Mouse (Mus musculus) skeletal muscle tissue, adult 2 months (tissue): ENCODE measurements around the gene 4933430I17Rik.

Source experiments
- DNase-seq: peaks from one replicate; pipeline ENCODE4 v3.0.0-alpha.2; 2012; ENCODE audit warnings: low read depth, low spot score

4933430I17Rik gene

DNA sequence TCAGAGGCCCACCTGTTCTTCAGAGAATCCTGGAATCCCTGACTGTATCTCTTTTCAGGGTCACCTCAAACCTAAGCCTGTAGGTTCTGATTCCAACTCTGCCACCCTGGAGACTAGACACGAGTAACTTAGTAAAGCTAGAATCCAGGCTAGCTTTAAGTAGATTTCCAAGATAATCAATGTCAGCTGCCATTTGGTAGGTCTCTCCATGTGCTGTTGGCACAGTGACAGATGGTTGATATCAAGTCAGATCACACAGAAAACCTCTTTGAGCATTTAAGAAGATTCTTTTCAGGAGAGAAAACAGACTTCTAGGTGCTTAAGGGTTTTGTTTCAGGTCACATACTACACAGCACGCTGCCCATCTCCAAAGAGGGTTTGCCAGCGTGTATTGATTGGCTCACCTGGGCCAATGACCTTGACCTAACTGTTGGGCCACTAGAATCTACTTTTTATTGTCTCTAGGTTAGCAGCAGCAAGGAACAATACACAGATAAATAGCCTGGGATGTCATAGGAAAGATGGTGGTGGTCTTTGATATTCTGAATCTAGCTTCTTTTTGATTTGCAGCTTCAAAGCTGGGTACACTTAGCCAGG is 21.7 kb upstream of the 4933430I17Rik start, which contains the start of gene Hdhd3:
Gene Hdhd3 (minus strand): TSS at position 94 of the 597 bp plus-strand sequence.
- no peak for DNase-seq

DNA sequence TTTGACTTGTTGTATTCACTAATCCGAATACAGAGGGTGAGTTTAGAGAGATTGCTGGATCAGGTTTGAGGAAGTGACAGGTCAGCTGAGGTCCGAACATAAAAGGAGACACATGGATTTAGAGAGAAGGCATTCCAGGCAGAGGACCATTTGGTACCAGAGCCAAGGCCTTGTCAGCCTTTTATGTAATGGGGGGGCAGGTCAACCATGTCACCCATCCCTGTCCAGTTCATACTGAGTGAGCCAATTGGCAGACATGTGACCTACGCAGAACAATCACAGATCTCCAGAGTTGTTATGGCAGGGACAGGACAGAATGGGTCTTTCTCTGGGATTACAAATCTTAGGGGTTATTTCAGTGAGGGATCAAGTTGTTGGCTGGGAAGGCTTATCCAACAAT is 19.2 kb upstream of the 4933430I17Rik start:
- no peak for DNase-seq

DNA sequence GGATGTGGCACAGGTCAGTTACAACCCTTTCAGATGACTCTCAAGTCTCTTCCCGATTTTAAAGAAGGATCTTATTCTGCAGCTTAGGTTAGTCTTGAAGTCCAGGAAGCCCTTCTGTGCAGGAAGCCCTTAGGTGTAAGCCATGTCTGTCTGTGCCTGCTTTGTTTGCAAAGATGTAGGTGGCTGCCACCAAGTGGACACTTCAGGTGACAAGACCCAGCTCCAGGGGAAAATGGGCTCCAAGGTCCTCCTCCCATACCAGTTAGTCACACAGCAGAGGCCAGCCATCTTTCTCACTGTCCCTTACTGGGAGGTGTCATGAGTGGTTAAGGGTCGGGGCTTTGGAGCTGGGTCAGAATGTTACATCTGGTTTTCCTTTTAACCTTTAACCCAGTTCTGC is 18.4 kb upstream of the 4933430I17Rik start:
- DNase-seq: no peak

DNA sequence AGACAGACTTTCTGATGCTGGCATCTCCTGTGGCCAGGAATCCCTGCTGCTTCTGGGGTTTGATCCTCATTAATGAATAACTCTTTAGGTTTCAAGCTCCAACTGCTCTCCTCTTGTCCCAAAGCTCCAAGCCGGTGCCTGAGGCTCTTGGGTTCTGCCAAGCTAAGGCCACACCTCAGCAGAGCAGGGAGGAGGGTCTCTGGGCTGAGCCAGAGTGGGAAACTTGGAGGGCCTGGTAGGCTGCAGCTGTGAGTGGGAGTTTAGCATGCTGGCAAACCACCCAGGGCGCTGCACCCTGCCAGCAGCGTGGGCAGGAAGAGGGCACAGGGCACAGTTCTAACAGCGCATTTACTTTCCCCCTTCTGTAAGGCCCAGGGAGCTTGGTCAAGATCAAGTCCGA is 16.3 kb upstream of the 4933430I17Rik start:
- no peak for DNase-seq

DNA sequence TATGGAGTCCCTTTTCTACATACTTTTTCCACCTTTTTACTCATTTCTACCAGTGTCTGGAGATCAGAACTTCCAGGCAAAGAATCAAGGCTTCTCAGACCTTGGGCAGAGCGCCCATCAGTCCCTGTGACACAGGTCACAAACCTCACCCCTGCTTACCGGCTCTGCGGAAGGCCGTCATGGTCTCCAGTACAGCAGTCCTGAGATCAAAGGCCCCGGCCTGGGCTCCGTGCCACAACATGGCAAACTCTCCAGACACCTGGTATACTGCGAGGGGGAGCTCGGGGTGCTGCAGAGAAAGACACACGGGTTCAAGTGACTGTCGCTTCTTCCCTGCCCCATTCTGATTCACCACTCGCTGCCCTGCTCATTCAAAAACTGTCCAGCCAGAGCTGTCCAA is 15.2 kb upstream of the 4933430I17Rik start:
- DNase-seq: no peak

DNA sequence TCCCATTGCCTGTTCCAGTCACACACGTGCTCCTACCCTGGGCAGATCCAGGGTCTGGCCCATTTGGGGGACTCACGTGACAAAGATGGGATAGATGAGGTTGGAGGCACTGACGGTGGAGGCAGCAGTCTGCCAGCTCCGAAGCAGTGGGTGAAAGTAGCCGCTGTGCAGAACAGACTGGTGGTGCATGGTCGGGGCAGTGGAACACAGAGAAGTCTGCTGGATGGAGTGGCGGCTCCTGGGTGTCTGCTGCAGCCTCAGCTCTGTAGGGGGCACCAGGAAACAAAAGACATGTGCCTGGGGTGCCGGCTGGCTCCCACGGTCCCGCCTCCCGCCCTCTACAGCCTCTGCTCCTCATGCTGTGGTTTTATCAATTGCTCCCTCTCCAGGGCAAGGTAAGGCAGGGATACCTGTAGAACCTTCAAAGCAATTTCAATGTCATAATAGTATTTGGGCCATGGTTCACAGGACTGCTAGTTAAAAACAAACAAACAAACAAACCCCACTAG is 11.1 kb upstream of the 4933430I17Rik start:
- no peak for DNase-seq

DNA sequence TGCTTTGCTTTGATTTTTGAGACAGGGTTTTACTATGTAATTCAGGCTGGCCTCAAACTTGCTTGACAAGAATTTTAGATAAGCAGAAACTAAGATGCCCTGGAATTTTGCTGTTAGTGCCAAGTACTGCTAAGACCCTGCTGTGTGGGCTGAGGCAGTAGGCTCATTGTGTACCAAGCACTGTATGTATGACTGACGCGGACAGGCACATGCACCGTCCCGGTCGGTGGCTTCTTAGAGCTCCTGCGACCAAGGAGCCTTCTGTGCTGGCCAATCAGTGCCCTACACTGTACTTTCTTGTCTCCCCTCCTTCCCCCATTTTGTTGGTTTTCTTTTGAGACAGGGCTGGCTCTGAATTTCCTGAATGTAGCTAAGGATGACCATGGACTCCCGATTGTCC is 10.2 kb upstream of the 4933430I17Rik start:
- no peak for DNase-seq

DNA sequence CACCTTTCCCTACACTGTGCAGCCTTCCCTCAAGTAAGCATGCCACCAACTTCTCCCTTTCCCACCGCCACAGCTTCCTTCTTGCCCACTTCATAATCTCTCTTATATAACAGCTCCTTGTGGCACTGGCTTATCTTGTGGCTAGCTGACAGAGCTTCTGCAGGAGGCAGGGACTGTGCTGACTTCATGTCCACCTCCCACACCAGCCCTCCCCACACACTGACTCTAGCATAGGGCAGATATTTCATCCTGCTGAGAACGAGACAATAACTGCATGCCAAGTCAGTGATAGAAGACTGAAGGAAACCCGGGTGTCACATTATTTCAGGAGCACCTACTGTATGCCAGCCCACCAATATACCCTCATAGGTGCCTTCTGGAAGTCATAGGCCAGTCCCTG is 9.7 kb upstream of the 4933430I17Rik start:
- DNase-seq: no peak

DNA sequence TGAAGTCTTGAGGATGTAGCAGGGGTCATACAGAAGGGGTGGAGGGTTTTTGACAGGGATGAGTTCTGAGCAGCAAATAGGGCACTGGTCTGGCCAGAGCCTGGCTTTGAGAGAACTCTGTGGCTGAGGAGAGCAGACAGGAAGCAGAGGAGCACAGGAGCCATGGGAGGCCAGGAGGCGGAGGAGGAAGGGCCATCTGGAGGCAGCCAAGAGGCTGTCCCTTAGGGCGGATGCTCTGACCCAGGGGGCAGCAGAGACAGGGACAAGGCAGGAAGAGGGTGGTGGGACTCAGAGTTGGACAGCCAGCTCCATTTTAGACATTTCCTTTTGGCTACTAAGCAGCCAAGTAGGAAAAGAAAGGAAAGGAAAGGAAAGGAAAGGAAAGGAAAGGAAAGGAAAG is 9.1 kb upstream of the 4933430I17Rik start:
- no peak for DNase-seq

DNA sequence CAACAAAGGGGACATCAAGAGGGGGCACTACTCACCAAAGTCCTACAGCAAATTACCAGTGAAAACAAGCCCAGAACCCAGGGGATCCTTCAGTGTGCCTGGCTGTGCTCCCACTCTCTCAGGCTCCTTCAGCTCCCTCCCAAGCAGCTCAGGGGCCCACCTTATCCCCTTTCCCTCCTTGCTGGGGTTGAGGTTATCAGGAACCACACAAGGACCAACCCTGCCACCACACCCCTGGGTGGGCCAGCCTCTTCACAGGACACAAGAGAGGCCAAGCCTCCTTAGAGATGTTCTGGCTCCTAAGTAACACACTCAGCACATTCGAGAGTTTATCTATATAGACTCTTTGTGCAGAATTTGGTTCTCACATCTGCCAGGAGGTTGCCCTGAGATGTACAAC is 8.6 kb upstream of the 4933430I17Rik start:
- no peak for DNase-seq

DNA sequence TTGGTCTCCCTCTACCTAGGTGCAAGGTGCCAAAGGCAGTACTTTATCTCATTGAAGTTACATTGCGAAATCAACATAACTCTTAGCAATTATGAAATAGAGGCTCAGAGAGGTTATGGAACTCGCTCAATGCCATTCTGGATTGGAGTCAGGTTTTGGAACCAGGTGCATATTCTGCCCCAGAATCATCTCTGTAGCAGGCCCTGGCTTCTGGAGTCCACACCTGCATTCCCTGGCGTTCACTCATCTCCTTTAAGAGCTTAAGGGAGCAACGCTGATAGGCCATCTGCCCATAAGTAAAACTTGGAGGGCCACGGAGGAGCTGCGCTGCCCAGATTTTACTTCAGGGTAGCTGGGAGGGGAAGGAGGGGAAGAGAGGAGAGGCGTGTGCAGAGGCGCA is 8.1 kb upstream of the 4933430I17Rik start:
- no peak for DNase-seq

DNA sequence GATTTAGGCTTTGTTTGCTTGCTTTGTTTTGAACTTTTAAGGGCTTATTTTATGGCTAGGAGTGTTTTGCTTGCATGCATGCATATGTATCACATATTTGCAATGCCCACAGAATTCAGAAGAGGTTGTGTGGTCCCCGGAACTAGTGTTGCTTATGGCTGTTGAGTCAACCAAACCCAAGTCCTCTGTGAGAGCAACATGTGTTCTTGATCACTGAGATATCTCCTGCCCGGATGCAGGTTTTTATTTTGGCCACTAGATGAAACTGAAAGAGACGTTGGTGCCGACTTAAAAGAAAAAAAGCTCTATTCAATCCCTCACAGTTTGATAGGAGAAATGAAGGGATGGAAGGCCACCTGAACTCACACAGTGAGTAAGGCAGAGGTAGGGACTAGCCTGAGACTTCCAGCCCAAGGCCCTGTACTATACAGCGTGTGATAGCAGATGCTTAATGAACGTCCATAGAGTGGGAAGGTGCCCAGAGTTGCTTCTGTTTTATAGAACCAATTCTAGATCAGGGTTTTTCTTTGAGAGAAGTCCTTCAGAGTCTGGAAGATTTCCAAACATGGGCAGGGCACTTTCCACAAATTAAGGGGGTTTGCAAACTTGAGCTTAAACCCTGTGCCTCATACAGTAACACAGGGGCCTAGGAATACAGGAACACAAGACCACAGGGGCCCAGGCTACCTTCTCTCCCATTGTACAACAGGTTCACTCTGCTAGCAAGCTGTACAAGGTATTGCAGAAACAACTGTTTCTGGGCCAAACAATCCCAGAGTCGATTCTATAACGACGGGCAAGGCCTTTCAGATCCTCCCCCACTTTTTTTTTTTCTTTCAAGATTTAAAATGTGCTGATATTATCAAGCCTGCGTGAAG is 7.4 kb upstream of the 4933430I17Rik start:
- DNase-seq: no peak

DNA sequence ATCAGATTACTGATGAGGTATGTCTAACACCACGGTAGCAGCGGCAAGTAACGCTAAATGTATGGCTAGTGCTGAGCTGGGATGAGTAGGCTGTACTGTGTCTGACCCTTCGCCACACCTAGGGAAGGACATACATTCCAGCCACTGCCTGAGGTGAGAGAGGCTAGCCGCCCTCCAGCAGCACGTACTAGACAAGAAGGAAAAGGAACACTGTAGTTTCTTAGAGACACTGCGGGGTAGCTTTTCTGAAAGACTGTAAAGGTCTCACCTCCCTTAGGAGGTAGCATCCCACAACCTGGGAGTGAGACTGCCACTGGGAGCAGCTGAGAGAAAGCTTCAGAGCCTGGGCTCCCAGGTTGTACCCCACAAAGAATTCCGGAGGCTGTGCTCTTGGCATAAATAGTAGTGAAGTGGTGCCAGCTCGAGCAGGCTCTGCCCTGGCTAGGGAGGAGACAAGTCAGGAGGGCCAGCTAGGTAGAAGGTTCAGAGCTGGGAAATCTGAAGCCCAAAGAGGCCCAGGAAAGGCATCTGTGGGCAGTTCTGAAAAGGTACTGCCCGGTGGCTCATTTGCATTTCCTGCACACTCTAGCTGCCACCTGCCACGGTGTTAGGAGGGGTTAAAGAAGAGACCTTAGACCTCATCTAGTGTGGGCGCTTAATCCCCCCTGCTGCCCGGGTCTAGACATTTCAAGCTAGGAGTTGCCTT is 6.6 kb upstream of the 4933430I17Rik start:
- DNase-seq: peak; percentile 27

DNA sequence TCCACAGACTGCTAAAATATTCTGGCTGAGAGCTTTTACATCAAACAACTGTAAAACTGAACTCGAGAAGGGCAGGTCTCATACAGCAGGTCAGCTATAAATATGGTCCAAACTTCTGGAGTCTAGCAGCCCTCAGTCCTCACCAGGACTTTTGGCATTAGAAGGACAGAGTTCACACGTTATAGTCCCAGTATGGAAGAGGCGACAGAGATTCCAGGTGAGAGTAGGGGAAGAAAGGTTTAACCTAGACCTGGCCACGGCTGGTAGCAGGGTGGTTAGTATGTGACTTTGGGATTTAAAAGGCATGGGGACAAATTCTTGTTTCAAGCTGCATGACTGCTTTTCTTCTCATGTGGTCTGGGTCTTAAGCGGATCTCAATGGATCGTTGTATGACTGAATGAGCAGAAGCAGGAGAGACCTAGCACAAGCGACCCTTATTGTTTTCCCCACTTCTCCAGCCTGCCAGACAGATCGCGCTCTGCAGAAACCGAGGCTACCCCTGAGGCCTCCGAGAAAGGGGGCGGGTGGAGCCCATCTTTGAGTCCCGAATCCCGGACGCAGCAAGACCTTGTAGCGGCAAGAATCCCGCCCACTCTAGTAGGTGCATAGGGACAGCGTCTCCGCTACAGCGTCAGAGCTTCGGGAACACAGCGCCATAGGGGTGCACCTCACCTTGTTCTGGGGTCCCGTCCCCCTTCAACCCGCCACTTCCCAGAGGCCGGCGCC is 5.9 kb upstream of the 4933430I17Rik start:
- no peak for DNase-seq

DNA sequence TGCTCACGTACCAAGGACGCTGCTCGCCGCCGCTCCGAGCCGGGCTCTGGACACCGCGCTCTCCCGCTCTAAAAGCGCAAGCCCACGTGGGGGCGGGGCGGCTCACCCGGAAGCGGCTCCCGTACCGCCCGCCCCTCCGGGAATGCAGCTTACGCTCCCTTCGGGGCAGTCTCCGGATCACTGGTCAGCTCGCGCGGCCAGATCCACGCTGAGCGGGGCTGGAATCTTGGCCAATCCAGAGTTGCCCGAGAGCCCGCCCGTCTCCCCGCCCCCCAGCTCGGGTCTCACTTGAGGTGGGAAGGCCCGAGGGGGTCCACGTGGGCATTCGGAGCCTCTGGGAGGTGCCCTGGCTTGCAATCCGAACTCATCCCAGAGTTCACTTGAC is 5.3 kb upstream of the 4933430I17Rik start, which contains the start of gene Alad:
Gene Alad (minus strand): TSS at position 70 of the 385 bp plus-strand sequence.
- peak; percentile 73 for DNase-seq

DNA sequence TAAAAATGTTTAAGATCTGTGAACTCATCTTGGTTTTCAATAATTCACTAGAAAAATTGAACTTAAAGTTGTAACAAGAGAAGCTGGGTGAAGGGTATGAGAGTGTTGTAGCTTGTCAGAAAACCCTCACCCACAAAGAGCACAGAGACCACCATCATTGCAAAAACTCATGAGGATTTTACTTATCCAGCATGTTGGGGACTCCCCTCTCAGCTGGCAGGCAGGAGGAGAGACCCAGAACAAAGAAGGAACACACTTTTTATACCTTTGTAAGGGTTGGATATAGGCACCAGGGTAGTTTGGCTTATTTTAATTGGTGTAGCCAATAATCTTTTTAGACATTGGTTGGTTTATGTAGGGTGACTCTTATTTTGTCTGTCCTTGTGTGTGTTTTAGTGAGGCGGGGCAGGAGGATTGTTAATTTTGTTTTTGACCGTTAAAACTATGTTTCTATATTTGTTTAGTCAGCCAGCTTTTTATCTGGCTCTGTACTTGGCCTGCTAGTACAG is 4.2 kb upstream of the 4933430I17Rik start:
- no peak for DNase-seq

DNA sequence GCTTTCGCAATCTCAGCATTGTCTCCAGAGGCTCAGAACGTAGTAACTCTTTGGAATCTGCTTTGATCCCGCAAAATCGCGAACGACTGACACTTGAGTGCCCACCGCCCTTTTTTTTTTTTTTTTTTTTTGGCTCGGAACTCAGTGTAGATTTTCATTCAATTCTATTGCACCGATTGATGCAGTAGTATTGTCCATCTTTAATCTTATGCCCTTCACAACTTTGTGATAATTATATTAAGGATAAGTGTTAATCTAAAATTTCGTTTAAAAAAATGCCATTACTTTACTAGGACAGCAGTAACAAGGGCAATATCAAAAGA is 281 bp downstream of the 4933430I17Rik start:
- no peak for DNase-seq

DNA sequence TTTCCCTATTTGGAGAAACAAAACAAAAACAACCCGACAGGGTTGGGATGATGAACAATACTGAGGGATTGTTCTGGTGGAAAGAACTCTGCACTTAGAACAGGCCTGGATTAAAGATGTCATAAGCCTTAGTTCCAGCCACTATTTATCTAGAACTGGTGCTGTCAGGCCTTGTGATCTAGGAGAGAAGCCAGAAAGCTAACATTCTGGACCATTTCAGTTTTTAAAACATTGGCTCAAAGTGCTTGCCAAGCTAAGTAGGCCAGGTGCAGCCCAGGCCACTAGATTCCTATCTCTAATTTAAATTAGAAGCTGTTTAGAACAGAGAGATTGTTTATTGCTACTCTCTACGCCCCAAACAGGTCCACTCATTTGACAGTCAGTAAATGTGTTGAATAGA is 1.1 kb downstream of the 4933430I17Rik start:
- DNase-seq: no peak

DNA sequence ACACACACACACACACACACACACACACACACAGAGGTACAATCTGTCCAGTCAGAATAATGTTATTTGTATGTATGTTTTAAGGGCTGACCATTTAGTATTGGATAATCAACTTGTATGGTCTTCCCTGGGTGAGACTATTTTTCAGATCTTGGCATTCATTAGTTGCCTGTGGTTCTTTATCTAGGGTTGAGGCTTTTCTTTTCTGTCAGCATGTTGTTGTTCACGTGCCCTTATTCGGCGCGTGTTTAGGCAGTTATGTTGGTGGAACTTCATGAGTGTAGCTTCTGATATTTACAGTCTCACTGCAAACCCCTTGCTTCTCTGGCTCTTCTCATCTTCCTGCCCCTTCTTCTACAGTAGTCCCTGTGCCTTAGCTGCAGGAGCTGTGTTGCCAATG is 2.5 kb downstream of the 4933430I17Rik start:
- DNase-seq: no peak

DNA sequence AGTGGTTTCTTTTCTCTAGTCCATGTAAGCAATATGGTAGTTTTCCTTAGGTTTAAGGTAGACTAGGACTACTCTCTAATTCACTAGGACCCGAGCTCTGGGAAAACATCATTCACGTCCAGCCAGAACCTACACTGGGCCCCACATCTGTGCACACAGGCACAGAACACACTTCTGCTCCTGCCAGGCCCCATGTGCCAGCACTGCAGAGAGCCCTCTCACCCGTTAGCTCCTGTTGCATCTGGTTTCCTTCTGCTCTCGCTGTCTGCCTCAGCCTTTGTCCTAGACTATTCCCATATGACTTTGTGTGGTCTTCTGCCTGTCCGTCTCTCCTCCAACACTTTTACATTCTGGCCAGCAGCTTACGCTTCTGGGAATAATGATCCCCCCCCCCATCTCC is 8.6 kb downstream of the 4933430I17Rik start:
- DNase-seq: no peak

DNA sequence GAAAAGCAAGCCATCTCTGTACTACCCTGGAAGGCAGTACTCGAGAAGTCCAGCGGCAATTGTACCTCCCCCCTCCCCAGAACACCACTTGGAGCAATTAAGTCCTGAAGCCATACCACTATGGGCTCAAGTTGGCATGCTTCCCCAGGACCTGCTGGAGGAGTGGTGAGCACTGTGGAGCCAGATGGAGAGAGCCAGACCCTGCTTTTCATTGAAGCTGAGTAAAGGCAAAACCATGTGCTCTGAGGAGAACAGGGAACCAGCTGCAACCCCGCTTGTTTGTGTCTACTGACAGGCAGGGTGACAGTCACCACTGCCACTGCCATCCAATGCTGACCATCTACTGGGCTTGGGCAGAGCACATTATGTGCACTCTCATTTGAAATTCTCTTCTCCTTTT is 16.6 kb downstream of the 4933430I17Rik start:
- no peak for DNase-seq

DNA sequence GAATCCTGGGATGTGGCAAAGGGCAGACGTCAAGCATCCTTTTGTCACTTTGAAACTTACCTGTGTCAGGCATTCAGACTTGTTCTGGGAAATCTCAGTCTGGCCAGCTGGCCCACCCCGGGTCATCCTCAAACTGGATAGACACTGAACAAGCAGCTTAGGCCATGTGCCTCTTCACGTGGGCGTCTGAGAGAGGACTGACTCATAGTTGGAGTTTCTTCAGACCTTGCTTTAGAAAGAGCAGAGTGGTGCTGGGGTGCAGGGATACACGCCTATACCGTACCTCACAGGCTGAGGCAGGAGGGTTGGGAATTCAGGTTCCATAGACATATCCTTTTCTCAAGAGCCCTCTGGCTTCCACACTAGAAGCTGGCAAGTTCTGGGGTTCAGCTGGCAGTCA is 18.6 kb downstream of the 4933430I17Rik start:
- no peak for DNase-seq
